8 mouse cellular contexts compared by ENCODE assay signal in the genomic region with DNA sequence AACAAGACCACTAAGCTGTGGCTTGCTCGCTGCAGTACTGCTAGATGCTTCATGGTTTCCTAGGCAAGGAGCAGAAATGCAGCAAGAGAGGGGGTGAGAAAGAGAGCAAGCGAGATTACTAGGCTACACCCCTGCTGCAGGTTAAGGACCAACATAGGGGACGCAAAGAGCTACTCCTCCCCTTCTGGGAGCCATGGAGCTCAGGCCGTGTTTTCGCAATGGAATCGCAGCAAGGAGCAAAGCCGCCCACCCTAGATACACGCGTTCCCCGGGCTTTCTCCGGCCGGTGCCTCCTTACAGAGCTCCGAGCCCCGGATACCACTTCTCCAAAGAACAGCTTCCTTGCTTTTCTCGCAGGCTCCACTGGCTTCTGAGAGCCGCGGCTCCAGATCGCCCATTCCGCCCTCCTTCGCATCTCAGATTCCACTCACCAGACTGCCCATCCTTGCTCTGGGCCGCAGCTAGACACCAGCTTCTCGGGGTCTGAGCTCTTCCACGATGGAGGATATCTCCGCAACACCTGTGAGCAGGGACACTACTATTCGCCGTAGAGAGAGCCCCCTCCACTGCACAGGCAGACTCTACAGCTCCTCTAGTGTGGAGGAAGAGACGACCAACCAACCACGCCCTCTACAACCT. TPM values are rescaled to one million over a fixed set of nuclear protein-coding genes. Genes with fewer than 3 reads are reported as not detected.
DNase-seq lines count a peak whose midpoint lies in the region; ATAC-seq and TF ChIP-seq lines count a peak whose summit lies in the region.

A gene (minus strand): TSS at position 629 of the 639 bp plus-strand sequence.

- intact Hi-C loops in gastrocnemius, adult 2 months (cut with DNase I) = loop anchor here (5.0 kb wide), 2 partner anchors 46 to 76 kb away; no protein-coding TSS in a partner anchor

- peak; percentile 37 for TF ChIP-seq CTCF in gastrocnemius, adult 2 months (IDR thresholded peaks at IDR 0.05)

- DNase-seq in R1 (ENCODE audit: low read depth, low spot score) = peak; percentile 46
- DNase-seq in cerebellum, postnatal 36 days = peak; percentile 64 to 66
- DNase-seq in gastrocnemius, adult 2 months = peak; percentile 52
- DNase-seq in hindbrain, embryonic 14.5 days (ENCODE audit: low spot score) = peak; percentile 74
- DNase-seq in layer of hippocampus, postnatal 14 days (ENCODE audit: low spot score in 2 of 2) = peak; percentile 61 to 62
- peak; percentile 34 for DNase-seq in ovary, adult 18-20 months (ENCODE audit: low spot score)
- peak; percentile 43 for DNase-seq in thymus, postnatal 0 days (ENCODE audit: low spot score)

- ATAC-seq in hindbrain, embryonic 14.5 days (ENCODE audit: low FRiP score) = peak; percentile 97
- peak; percentile 92 for ATAC-seq in lung, embryonic 16.5 days (ENCODE audit: low read depth)

- H3K9ac ChIP-seq in hindbrain, embryonic 14.5 days = peak within 1 kb of the TSS; percentile 81
- H3K9ac ChIP-seq in lung, embryonic 16.5 days (ENCODE audit: low read length) = peak within 1 kb of the TSS; percentile 76

- 0% methylated on average over 28 of the region's 28 CpGs for WGBS in hindbrain, embryonic 14.5 days
- WGBS in lung, embryonic 16.5 days = under 1% methylated on average over 28 of the region's 28 CpGs

- peak within 1 kb of the TSS; percentile 63 for H3K4me2 ChIP-seq in hindbrain, embryonic 14.5 days (replicated peaks)
- H3K4me2 ChIP-seq in lung, embryonic 16.5 days (ENCODE audit: low read depth, low read length) = peak within 1 kb of the TSS; percentile 69

- H3K4me3 ChIP-seq in gastrocnemius, adult 2 months = peak within 1 kb of the TSS; percentile 68
- peak within 1 kb of the TSS; percentile 58 for H3K4me3 ChIP-seq in hindbrain, embryonic 14.5 days (replicated peaks; ENCODE audit: low read length)
- peak within 1 kb of the TSS; percentile 70 for H3K4me3 ChIP-seq in lung, embryonic 16.5 days (ENCODE audit: low read length)

- peak within 1 kb of the TSS; percentile 93 for H3K27ac ChIP-seq in gastrocnemius, adult 2 months
- peak within 1 kb of the TSS; percentile 94 for H3K27ac ChIP-seq in hindbrain, embryonic 14.5 days
- peak within 1 kb of the TSS; percentile 71 for H3K27ac ChIP-seq in lung, embryonic 16.5 days (ENCODE audit: low read length)

- H3K9me3 ChIP-seq in hindbrain, embryonic 14.5 days (ENCODE audit: control insufficient read depth, low read length) = no peaks in the 10 kb centered on the region
- H3K9me3 ChIP-seq in lung, embryonic 16.5 days (ENCODE audit: control insufficient read depth, low read length) = no peaks in the 10 kb centered on the region

- peaks cover 14% of the 10 kb centered on the region; the same call in 1 of the 2 replicates for H3K4me1 ChIP-seq in hindbrain, embryonic 14.5 days (replicated peaks; ENCODE audit: control insufficient read depth, insufficient read depth, low read length)
- H3K4me1 ChIP-seq in lung, embryonic 16.5 days (replicated peaks; ENCODE audit: control insufficient read depth, insufficient read depth, low read length) = no peaks in the 10 kb centered on the region

- H3K27me3 ChIP-seq in hindbrain, embryonic 14.5 days (ENCODE audit: control insufficient read depth, insufficient read depth, low read length) = no peaks in the 10 kb centered on the region
- H3K27me3 ChIP-seq in lung, embryonic 16.5 days (ENCODE audit: control insufficient read depth, insufficient read depth, low read depth, low read length) = no peaks in the 10 kb centered on the region

- no peaks in the 10 kb centered on the region for H3K36me3 ChIP-seq in hindbrain, embryonic 14.5 days (replicated peaks; ENCODE audit: control insufficient read depth, insufficient read depth)
- H3K36me3 ChIP-seq in lung, embryonic 16.5 days (ENCODE audit: control insufficient read depth, insufficient read depth, low read length) = no peaks in the 10 kb centered on the region

RNA-seq across cellular contexts. Expression of the gene that starts here (rescaled TPM):
- total RNA-seq in gastrocnemius, adult 2 months (2021) = 10 to 100 TPM; 10.4 to 20.1 TPM
- 356 and 413 TPM in 2 replicates for polyA plus RNA-seq in hindbrain, embryonic 14.5 days (2014; fragmentation: Nextera tagmentation; extraction: Ambion mirVana)
- 100 to 1,000 TPM; 113 to 117 TPM for total RNA-seq in layer of hippocampus, postnatal 14 days (2021)
- 80.1 and 82.9 TPM in 2 replicates for polyA plus RNA-seq in lung, embryonic 16.5 days (2015; fragmentation: Nextera tagmentation; extraction: Ambion mirVana)
- polyA plus RNA-seq in thymus, postnatal 0 days (2015; fragmentation: Nextera tagmentation; extraction: Ambion mirVana) = 63.7 and 79.1 TPM in 2 replicates

Comparison
In these comparisons a context has a peak if more than half of its experiments do, and no peak if none do; other contexts are left out.
1. Peak in every context shown above with its lines: DNase-seq, ATAC-seq, H3K4me3 ChIP-seq and H3K27ac ChIP-seq.
2. RNA of the gene that starts here (total RNA-seq): 113 to 117 TPM in layer of hippocampus, postnatal 14 days; 10.4 to 20.1 TPM in gastrocnemius, adult 2 months; every median in the first group is over 4 times any median in the second.